Mouse (Mus musculus) bone marrow, adult 2 months (tissue): ENCODE measurements around the gene Cfap161.

Experiments
- CTCF ChIP-seq: fragments of 200-500 bp; IDR thresholded peaks from 2 replicates; pipeline ENCODE4 v1.5.1; 2011; ENCODE audit warnings: low read length, control low read depth; ENCODE audit not compliant: control insufficient read depth, insufficient read depth
- POLR2A ChIP-seq: fragments of 200-500 bp; IDR thresholded peaks from 2 replicates; pipeline ENCODE4 v1.6.1; 2011; ENCODE audit warnings: low read depth, mild to moderate bottlenecking, control low read depth, low read length, borderline replicate concordance; ENCODE audit not compliant: control insufficient read depth

DNA sequence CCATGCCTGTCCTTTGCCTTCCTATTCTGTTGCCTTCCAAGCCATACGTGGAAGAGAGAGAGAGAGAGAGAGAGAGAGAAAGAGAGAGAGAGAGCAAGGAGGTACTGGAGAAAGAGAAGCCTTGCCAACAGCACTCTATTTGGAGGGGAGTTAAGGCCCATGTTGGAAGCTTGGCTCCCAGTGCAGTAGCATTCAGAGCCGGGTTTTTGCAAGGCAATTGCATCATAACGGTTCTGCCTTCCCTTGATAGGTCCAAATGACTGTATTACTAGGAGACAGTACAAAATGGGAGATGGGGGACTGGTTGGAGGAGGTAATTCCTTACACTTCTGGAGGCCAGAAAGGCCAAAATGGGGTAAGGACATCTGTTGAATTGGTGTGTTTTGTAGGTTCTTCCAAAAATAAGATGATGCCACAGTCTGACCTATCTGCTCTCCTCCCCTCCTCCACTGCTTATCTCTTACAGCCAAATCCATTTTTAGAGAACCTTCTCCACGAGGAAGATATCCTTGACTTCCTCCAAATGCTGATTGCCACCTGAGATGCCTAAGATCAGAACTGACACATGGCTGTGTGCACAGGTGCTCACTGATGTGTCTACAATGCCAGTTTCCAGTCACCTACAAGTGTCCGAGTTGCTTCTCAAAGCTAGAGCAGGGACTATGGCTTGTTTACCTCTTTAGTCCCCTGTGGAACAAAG, 44.0 kb upstream of the Cfap161 start:
- TF ChIP-seq POLR2A (no peak), CTCF (no peak)
